Mouse (Mus musculus) limb, embryonic 10.5 days (tissue): ENCODE results near the gene Svs3b. TPM values are rescaled to one million over a fixed set of nuclear protein-coding genes. Genes with fewer than 3 reads are reported as not detected.
"Not testable (repeated sequence)": the region's sequence is repeated elsewhere in the genome, so short reads cannot be mapped to it uniquely, and the experiment has no call there.

Experiments used
- DNase-seq: peaks from one replicate; pipeline ENCODE4 v3.0.0-alpha.2; 2017; ENCODE audit warnings: low spot score
- H3K27ac ChIP-seq: fragments of 300-500 bp; sonication (generic); 2 replicates; pipeline ENCODE4 v1.5.1; 2016; ENCODE audit warnings: mild to moderate bottlenecking
- H3K27me3 ChIP-seq: fragments of 300-500 bp; sonication (generic); 2 replicates; pipeline ENCODE4 v1.6.1; 2016; ENCODE audit warnings: low read depth, mild to moderate bottlenecking; ENCODE audit not compliant: poor library complexity, severe bottlenecking
- H3K36me3 ChIP-seq: fragments of 300-500 bp; sonication (generic); 2 replicates; pipeline ENCODE4 v1.6.1; 2016; ENCODE audit warnings: mild to moderate bottlenecking, moderate library complexity
- H3K4me1 ChIP-seq: fragments of 300-500 bp; sonication (generic); 2 replicates; pipeline ENCODE4 v1.6.1; 2016
- H3K4me3 ChIP-seq: fragments of 300-500 bp; sonication (generic); 2 replicates; pipeline ENCODE4 v1.5.1; 2016; ENCODE audit warnings: mild to moderate bottlenecking, moderate library complexity
- H3K9me3 ChIP-seq: fragments of 300-500 bp; sonication (generic); replicated peaks from 2 replicates; pipeline ENCODE4 v1.6.1; 2016; ENCODE audit warnings: mild to moderate bottlenecking
- WGBS: fragments of 180-500 bp; shearing (Covaris S2); methylation state at CpG from one replicate; pipeline ENCODE4 v1.1.7; 2016; 5-methylcytosine and 5-hydroxymethylcytosine counted together
- polyA plus RNA-seq: library from polyadenylated mRNA; unstranded; fragments of >200 nt; fragmentation: Nextera tagmentation; extraction: Ambion mirVana; gene quantifications from 2 replicates; pipeline ENCODE4 v1.2.1, GENCODE M21; 2016

Svs3b gene
- polyA plus RNA-seq: not detected in 2 replicates

DNA sequence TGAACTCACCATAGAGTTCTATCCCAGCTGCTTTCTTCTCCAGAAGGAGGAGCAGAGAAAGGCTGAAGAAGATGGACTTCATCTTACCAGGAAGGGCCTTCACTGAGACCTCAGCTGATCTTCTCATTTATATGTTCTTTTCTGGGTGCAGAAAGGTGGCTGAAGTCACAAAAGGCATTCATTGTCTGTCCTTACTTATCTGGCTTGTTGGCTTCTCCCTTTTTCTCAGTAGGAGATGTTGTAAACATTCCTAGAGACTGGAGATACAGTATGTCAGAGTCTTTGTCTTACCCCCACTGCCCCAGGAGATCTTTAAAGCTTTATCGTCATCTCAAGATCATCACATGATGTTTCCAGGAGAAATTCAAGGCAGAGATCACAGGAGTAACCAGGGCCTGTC lies at the start of gene Svs3b:
Gene Svs3b (minus strand): TSS at position 101 of the 400 bp plus-strand sequence.
- not testable (repeated sequence) for H3K36me3 ChIP-seq, H3K9me3 ChIP-seq, H3K4me1 ChIP-seq, DNase-seq, H3K27ac ChIP-seq, H3K4me3 ChIP-seq
- H3K27me3 ChIP-seq: peaks cover 12% of the 10 kb centered on the region; the same call in 1 of the 2 replicates
- WGBS: 79% methylated on average over 1 of the region's 1 CpGs

GRCm38 (mm10) chr2:164288968-164289367 lies 32.5 kb upstream of the Svs3b start, which contains the start of gene Svs3a:
Gene Svs3a (plus strand): TSS chr2:164289268.
- not testable (repeated sequence) for H3K4me3 ChIP-seq, H3K27me3 ChIP-seq, H3K36me3 ChIP-seq, H3K27ac ChIP-seq, H3K4me1 ChIP-seq, DNase-seq, H3K9me3 ChIP-seq
- 78% methylated on average over 1 of the region's 1 CpGs for WGBS

DNA sequence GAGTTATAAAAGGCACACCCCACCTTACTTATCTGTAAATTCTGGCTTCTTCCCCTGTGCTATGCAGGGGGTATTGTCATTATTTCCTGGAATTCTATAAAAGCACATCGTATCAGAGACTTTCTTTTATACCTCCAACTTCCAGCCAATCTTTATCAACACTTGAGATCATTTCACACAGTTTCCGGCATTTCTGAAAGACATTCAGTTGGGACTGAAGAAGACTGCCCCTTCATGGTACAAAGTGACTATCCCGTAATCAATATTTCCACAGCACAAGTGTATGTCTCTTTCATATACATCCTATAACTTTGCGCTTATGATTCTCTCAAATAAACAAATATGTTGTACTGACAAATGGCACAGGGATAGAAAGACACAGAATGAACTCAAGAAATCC lies 21.9 kb upstream of the Svs3b start, which contains the start of gene Svs4:
Gene Svs4 (minus strand): TSS at position 101 of the 400 bp plus-strand sequence.
- no peak within 1 kb of the TSS for H3K4me3 ChIP-seq
- no peak within 1 kb of the TSS for H3K27ac ChIP-seq
- no peaks in the 10 kb centered on the region for H3K36me3 ChIP-seq
- no peaks in the 10 kb centered on the region for H3K4me1 ChIP-seq
- H3K27me3 ChIP-seq: no peaks in the 10 kb centered on the region
- DNase-seq: no peak
- H3K9me3 ChIP-seq: no peaks in the 10 kb centered on the region
- WGBS: 94% methylated on average over 4 of the region's 4 CpGs

- WGBS: 91% methylated on average over 3 of the region's 3 CpGs
- Histone ChIP-seq H3K9me3 (no peaks in the 10 kb centered on the region), H3K27me3 (no peaks in the 10 kb centered on the region), H3K36me3 (no peaks in the 10 kb centered on the region), H3K4me1 (no peaks in the 10 kb centered on the region), H3K4me3 (no peak within 1 kb of the TSS), H3K27ac (no peak within 1 kb of the TSS)
- no peak for DNase-seq
Observed at GRCm38 (mm10) chr2:164238366-164238765, 18.1 kb downstream of the Svs3b start, which contains the start of gene Svs2. Gene Svs2 (minus strand): TSS chr2:164238466.

DNA sequence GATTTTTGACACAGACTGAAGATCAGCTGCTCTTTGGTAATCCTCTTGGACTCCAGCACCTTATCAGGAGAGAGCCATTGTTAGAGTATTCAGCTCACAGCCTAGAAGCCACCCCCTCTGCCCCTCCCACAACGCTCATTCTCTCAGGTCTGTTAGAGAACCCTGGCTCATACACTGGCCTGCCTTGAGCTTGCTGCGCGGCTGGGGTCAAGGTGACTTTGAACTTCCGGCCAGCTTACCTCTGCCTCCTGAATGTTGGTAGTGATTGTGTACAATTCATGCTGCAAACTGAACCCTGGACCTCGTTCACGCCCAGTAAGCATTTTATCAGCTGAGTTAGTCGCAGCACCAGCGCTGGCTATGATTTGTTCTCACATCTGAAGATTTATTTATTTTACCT lies 23.8 kb downstream of the Svs3b start:
- H3K27ac ChIP-seq: no peak overlapping the region
- no peaks in the 10 kb centered on the region for H3K9me3 ChIP-seq
- H3K4me3 ChIP-seq: no peak overlapping the region
- H3K4me1 ChIP-seq: no peaks in the 10 kb centered on the region
- H3K27me3 ChIP-seq: no peaks in the 10 kb centered on the region
- 90% methylated on average over 8 of the region's 8 CpGs for WGBS
- no peaks in the 10 kb centered on the region for H3K36me3 ChIP-seq
- no peak for DNase-seq

- Histone ChIP-seq H3K27ac (no peak overlapping the region), H3K4me1 (no peaks in the 10 kb centered on the region), H3K27me3 (no peaks in the 10 kb centered on the region), H3K9me3 (no peaks in the 10 kb centered on the region), H3K4me3 (no peak overlapping the region), H3K36me3 (no peaks in the 10 kb centered on the region)
- WGBS: 83% methylated on average over 8 of the region's 8 CpGs
- no peak for DNase-seq
Observed at GRCm38 (mm10) chr2:164228361-164229070, 27.9 kb downstream of the Svs3b start.

DNA sequence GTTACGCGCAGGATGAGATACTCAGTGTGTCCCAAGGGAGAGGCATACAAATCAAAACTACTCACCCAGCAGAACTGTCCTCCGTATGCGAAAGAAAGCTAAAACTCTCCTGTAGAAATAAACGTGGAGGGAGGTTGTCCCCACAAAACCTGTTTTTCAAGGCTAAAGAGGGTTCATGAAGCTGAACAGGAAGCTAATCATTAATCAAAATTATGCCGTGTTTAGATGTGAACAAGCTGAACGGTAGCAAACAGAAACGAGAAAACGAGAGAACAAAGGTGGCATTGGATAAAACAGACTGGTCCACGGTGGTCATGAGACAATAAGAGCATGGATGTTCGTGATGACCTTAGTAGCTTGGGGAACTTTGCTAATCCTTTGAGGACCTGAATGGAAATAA lies 34.9 kb downstream of the Svs3b start, which contains the start of gene Wfdc15b:
Gene Wfdc15b (minus strand): TSS at position 139 of the 400 bp plus-strand sequence.
- no peaks in the 10 kb centered on the region for H3K36me3 ChIP-seq
- H3K9me3 ChIP-seq: no peaks in the 10 kb centered on the region
- H3K4me1 ChIP-seq: peaks cover 3% of the 10 kb centered on the region; the same call in 1 of the 2 replicates
- H3K4me3 ChIP-seq: no peak within 1 kb of the TSS
- H3K27me3 ChIP-seq: no peaks in the 10 kb centered on the region
- 75% methylated on average over 11 of the region's 11 CpGs for WGBS
- no peak within 1 kb of the TSS for H3K27ac ChIP-seq
- DNase-seq: no peak

GRCm38 (mm10) chr2:164219295-164219694 lies 37.1 kb downstream of the Svs3b start:
- Histone ChIP-seq H3K36me3 (no peaks in the 10 kb centered on the region), H3K4me3 (no peak overlapping the region), H3K27ac (no peak overlapping the region), H3K9me3 (no peaks in the 10 kb centered on the region), H3K27me3 (no peaks in the 10 kb centered on the region), H3K4me1 (peaks cover 3% of the 10 kb centered on the region; the same call in 1 of the 2 replicates)
- no peak for DNase-seq
- 90% methylated on average over 9 of the region's 9 CpGs for WGBS

DNA sequence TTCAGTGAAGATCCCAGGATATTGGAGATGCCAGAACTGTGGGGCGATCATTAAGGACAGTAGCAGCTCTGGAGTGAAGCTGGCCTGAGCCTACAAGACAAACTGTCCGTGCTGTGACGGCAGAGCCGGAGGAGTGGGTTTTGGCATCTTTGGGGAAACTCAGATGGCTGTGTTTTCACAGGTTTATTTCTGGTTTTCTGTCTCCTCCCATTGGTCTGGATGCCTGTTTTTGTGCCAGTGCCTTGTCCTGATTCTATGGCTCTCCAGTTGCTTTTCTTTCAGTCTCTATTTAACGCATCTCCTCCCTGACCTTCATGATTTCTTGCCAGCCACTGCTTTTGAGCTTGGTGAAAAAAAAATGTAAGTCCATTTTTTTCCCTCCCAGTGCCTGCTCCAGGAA lies 43.7 kb downstream of the Svs3b start:
- no peak overlapping the region for H3K27ac ChIP-seq
- no peaks in the 10 kb centered on the region for H3K4me1 ChIP-seq
- no peaks in the 10 kb centered on the region for H3K27me3 ChIP-seq
- no peaks in the 10 kb centered on the region for H3K9me3 ChIP-seq
- DNase-seq: no peak
- 90% methylated on average over 5 of the region's 5 CpGs for WGBS
- no peak overlapping the region for H3K4me3 ChIP-seq
- no peaks in the 10 kb centered on the region for H3K36me3 ChIP-seq

GRCm38 (mm10) chr2:164210892-164211291 lies 45.5 kb downstream of the Svs3b start:
- 86% methylated on average over 4 of the region's 4 CpGs for WGBS
- Histone ChIP-seq H3K27me3 (no peaks in the 10 kb centered on the region), H3K27ac (no peak overlapping the region), H3K4me3 (no peak overlapping the region), H3K36me3 (no peaks in the 10 kb centered on the region), H3K4me1 (no peaks in the 10 kb centered on the region), H3K9me3 (no peaks in the 10 kb centered on the region)
- no peak for DNase-seq

DNA sequence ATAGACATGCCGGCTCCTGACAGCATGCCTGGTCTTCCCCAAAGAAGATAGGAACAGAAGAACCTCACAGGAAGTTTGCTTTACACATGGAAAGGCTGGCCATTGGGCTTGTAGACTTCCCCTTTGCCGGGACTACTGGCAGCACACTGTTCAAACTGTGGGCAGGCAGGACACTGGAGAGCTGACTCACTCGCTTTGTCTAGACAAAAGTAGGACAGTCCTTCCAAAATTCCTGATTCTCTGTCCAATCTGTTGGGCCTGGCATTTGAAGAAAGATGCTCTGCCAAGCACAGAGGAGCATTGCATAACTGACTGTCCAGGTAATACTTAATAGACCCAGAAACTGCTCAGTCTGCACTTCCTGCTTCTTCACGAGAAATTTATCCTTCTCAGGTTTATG lies 49.8 kb downstream of the Svs3b start:
- Histone ChIP-seq H3K36me3 (no peaks in the 10 kb centered on the region), H3K4me3 (no peak overlapping the region)
- 80% methylated on average over 4 of the region's 4 CpGs for WGBS

GRCm38 (mm10) chr2:164206011-164206410 lies 50.4 kb downstream of the Svs3b start:
- H3K4me1 ChIP-seq, H3K36me3 ChIP-seq, H3K9me3 ChIP-seq, H3K4me3 ChIP-seq, DNase-seq, H3K27me3 ChIP-seq, H3K27ac ChIP-seq: not testable (repeated sequence)
- 91% methylated on average over 10 of the region's 10 CpGs for whole genome bisulfite sequencing

More for the DNA sequence above, 49.8 kb downstream of the Svs3b start:
- no peak overlapping the region for H3K27ac ChIP-seq
- no peaks in the 10 kb centered on the region for H3K9me3 ChIP-seq
- no peaks in the 10 kb centered on the region for H3K27me3 ChIP-seq
- no peak for DNase-seq
- no peaks in the 10 kb centered on the region for H3K4me1 ChIP-seq
